Mouse (Mus musculus): Measurements from ENCODE around the gene Alkbh6.

DNA sequence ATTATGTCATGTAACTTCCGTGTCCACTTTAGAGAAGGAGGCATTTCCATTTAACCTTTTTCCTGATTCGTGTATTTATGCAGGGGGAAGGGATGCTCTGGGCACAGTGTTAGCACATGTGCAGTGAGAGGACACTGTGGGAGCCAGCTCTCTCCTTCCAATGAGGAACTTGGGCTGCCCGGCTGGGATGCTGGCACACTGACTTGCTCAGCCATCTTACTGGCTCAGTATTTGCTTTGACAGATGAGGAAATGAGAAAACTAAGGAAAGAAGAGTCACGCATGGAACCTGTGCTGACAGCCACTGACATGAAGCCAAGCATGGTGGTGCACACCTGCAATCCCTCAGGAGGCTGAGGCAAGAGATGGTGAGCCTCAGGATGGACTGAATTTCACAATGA, 38.9 kb upstream of the Alkbh6 start:
- no peak for TF ChIP-seq CTCF (IDR thresholded peaks at IDR 0.05; ENCODE audit: low read depth, low read length)
- TF ChIP-seq POLR2A (IDR thresholded peaks at IDR 0.05; ENCODE audit: borderline replicate concordance, low read depth, low read length), result no peak

Measured in bone marrow macrophage, adult 2 months (primary cell).